Mouse (Mus musculus): ENCODE data around the gene Fto.

DNA sequence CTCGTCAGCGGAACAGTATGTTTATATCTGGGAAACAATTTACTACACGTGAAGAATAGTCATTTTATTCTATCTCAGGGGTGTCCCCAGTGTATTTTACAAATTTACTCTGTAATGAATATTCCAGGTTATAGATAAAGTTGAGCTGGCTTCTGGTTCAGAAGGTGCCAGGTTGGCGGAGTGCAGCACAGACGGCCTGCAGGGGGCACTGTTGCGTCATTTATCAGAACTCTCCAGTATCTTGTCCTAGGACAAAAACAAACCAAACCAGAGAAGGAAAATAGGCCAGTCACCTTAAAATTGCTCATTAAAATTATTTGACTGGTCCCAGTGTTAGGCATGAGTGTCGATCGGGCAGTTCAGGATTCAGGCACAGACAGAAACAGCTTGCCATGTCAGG, 218.6 kb downstream of the Fto start:
- peak; percentile 79 for TF ChIP-seq CTCF (conservative IDR thresholded peaks at IDR 0.05; ENCODE audit: insufficient read depth, insufficient read length, low read depth, low read length)
- TF ChIP-seq POLR2A (IDR thresholded peaks at IDR 0.05; ENCODE audit: low read depth, low read length) = no peak
